Mouse (Mus musculus) C2C12 (cell line): ENCODE measurements around the gene Frmd8. TPM values are rescaled to one million over a fixed set of nuclear protein-coding genes. Genes with fewer than 3 reads are reported as not detected.

Experiments used
- H3K27me3 ChIP-seq: one replicate; pipeline ENCODE4 v1.6.1; 2011; ENCODE audit not compliant: control insufficient read depth, insufficient read depth, insufficient read length
- H3K36me3 ChIP-seq: one replicate; pipeline ENCODE4 v1.6.1; 2011; ENCODE audit not compliant: control insufficient read depth, insufficient read depth
- H3K4me3 ChIP-seq: one replicate; pipeline ENCODE4 v1.5.1; 2011; ENCODE audit warnings: mild to moderate bottlenecking, control low read depth; ENCODE audit not compliant: poor library complexity, insufficient read depth, severe bottlenecking
- H3K79me2 ChIP-seq: one replicate; pipeline ENCODE4 v1.6.1; 2011; ENCODE audit not compliant: control insufficient read depth, insufficient read depth
- H3K79me3 ChIP-seq: one replicate; pipeline ENCODE4 v1.6.1; 2011; ENCODE audit warnings: low read depth, control low read depth
- H3ac ChIP-seq: one replicate; pipeline ENCODE3; 2011; ENCODE audit warnings: low read depth; ENCODE audit not compliant: control insufficient read depth, insufficient read length
- CEBPB ChIP-seq: IDR thresholded peaks from one replicate; pipeline ENCODE4 v1.6.1; 2011; ENCODE audit warnings: low read depth, mild to moderate bottlenecking, control low read depth, moderate library complexity
- CTCF ChIP-seq: IDR thresholded peaks from one replicate; pipeline ENCODE4 v1.5.1; 2011; ENCODE audit not compliant: control insufficient read depth, insufficient read depth, insufficient read length
- FOSL1 ChIP-seq: IDR thresholded peaks from one replicate; pipeline ENCODE4 v1.8.0; 2011; ENCODE audit warnings: mild to moderate bottlenecking, low read length; ENCODE audit not compliant: poor library complexity, insufficient read depth, severe bottlenecking
- MAX ChIP-seq: IDR thresholded peaks from one replicate; pipeline ENCODE4 v1.6.1; 2011; ENCODE audit warnings: mild to moderate bottlenecking, control low read depth
- MYOD1 ChIP-seq: IDR thresholded peaks from one replicate; pipeline ENCODE4 v1.6.1; 2011; ENCODE audit warnings: low read depth; ENCODE audit not compliant: control insufficient read depth, insufficient read length
- MYOG ChIP-seq: IDR thresholded peaks from one replicate; pipeline ENCODE4 v1.6.1; 2011; ENCODE audit not compliant: control insufficient read depth, insufficient read length; ENCODE audit errors: extremely low read depth
- USF1 ChIP-seq: IDR thresholded peaks from one replicate; pipeline ENCODE4 v1.6.1; 2011; ENCODE audit warnings: low read depth, mild to moderate bottlenecking, control low read depth, moderate library complexity
- polyA plus RNA-seq: library from polyadenylated mRNA; unstranded; fragments of >200 nt; fragmentation: generic; extraction: Trizol; gene quantifications from one replicate; pipeline ENCODE4 v1.2.1, GENCODE M21; 2012; ENCODE audit warnings: missing spikeins

The Frmd8 gene
- polyA plus RNA-seq, 1 experiment: 44.1 TPM

DNA sequence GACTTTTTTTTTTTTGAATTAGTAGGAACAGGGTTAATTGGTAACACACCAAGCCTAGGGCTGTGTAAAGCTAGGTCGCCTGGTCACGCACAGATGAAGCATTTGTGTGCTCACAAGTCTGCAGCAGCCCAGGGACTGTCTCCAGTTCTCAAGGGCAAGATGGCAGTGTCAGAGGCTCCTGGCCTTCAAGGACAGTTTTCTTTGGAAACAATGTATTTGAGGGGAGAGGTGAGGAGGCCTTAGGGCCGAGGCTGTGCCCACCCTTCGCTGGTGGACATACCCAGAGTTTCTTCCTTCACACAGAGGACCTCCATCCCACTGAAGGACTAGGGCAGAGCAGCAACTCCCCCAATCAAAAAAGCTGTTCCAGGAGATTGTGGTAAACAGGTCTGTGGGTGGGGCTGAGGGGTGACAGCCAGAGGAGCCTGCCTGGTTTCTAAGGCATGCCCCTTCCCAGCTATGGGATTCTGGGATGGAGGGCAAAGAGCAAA is 27.7 kb downstream of the Frmd8 start:
- Histone ChIP-seq H3K79me2 (peaks cover 72% of the 10 kb centered on the region), H3ac (peak overlapping the region; percentile 40), H3K27me3 (no peaks in the 10 kb centered on the region), H3K4me3 (peak overlapping the region; percentile 12), H3K79me3 (peaks cover 42% of the 10 kb centered on the region), H3K36me3 (peaks cover 24% of the 10 kb centered on the region)
- TF ChIP-seq MYOG (no peak), CTCF (no peak), FOSL1 (no peak)

GRCm38 (mm10) chr19:5846557-5847305 is 28.3 kb downstream of the Frmd8 start:
- peaks cover 47% of the 10 kb centered on the region for H3K79me3 ChIP-seq
- H3K79me2 ChIP-seq: peaks cover 74% of the 10 kb centered on the region
- H3K4me3 ChIP-seq: peak overlapping the region; percentile 16
- peak overlapping the region; percentile 33 for H3ac ChIP-seq
- no peaks in the 10 kb centered on the region for H3K27me3 ChIP-seq
- TF ChIP-seq MAX: peak; percentile 59
- TF ChIP-seq MYOD1: peak; percentile 46
- TF ChIP-seq MYOG: no peak
- TF ChIP-seq CEBPB: peak; percentile 78
- no peak for TF ChIP-seq CTCF
- peak; percentile 47 for TF ChIP-seq FOSL1
- TF ChIP-seq USF1: peak; percentile 94
- peaks cover 28% of the 10 kb centered on the region for H3K36me3 ChIP-seq

DNA sequence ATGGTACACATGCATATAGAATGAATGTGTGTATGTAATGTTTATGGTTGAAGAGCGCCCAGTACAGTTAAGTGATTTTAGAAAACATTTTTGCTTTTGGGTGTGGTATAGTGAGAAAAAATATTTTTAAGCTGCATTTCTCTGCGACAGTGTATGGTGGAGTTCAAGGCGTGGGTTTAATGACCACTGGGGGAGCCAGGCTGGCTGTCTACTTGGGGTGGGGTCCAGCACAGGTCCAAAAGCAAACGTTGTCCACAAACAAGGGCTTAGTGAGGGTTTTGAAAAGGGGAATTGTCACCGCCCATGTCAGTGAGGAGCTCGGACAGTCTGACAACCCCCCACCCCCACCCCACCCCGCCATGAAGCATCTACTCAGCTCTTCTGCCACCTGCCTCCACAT is 28.9 kb downstream of the Frmd8 start:
- H3K79me2 ChIP-seq: peaks cover 80% of the 10 kb centered on the region
- H3ac ChIP-seq: peak overlapping the region; percentile 8
- H3K4me3 ChIP-seq: peak overlapping the region; percentile 16
- H3K36me3 ChIP-seq: peaks cover 28% of the 10 kb centered on the region
- H3K79me3 ChIP-seq: peaks cover 53% of the 10 kb centered on the region
- TF ChIP-seq MYOD1: no peak
- no peak for TF ChIP-seq FOSL1
- TF ChIP-seq USF1: no peak
- TF ChIP-seq MAX: peak; percentile 1
- no peak for TF ChIP-seq CEBPB
- TF ChIP-seq MYOG: no peak
- no peak for TF ChIP-seq CTCF
- no peaks in the 10 kb centered on the region for H3K27me3 ChIP-seq

DNA sequence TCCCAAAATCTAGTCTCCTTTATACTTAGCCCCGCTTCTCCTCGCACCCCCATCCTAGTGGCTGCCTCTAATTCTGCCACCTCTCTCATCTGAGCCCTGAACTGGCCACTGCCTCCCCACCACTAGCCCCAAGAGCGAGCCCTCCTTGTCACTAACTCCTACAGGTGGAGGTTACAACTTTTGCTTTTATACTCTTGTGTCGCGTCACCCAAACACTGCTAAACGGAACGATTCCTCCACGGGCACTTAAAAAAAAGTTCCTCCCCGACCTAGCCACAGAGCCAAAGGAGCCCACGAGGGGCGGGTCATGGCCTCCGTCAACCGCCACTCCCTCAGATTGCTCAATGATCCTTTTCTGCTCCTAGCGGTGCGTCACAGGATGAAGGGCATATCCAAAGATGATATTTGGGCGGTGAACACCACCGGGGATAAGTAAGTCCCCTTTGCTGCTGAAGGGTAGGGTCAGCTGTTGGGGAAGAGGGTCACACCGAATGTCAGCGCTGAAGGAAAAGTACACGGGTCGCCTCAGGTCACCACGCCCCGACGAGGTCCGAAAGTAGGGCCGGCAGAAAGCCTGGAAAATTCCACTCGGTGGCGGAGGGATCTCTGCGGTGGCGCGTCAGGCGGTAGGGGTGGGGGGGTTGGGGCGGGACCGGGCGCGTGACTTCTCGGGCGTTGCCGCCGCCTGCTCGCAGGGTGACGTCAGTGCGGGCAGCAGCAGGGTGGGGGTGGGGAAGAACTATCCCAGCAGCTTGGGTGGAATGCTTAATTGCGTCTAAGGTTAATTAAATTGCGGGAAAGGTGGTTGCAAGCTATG is 29.5 kb downstream of the Frmd8 start:
- Histone ChIP-seq H3K27me3 (no peaks in the 10 kb centered on the region), H3K36me3 (peaks cover 28% of the 10 kb centered on the region), H3K4me3 (peak overlapping the region; percentile 100), H3K79me3 (peaks cover 59% of the 10 kb centered on the region), H3K79me2 (peaks cover 80% of the 10 kb centered on the region), H3ac (peak overlapping the region; percentile 87)
- TF ChIP-seq MAX (peak; percentile 33), CTCF (no peak), CEBPB (peak; percentile 96), MYOD1 (peak; percentile 44), FOSL1 (no peak), USF1 (peak; percentile 39), MYOG (no peak)

GRCm38 (mm10) chr19:5844831-5845318 is 30.2 kb downstream of the Frmd8 start:
- peaks cover 65% of the 10 kb centered on the region for H3K79me3 ChIP-seq
- TF ChIP-seq CEBPB (no peak), MAX (peak; percentile 4), CTCF (no peak), MYOG (no peak), MYOD1 (no peak), FOSL1 (no peak), USF1 (no peak)
- peaks cover 28% of the 10 kb centered on the region for H3K36me3 ChIP-seq
- H3ac ChIP-seq: peak overlapping the region; percentile 87
- H3K79me2 ChIP-seq: peaks cover 80% of the 10 kb centered on the region
- no peaks in the 10 kb centered on the region for H3K27me3 ChIP-seq
- H3K4me3 ChIP-seq: peak overlapping the region; percentile 100
